Mouse (Mus musculus) layer of hippocampus, postnatal 10 days (tissue): ENCODE data around the gene B4galt5. TPM values are rescaled to one million over a fixed set of nuclear protein-coding genes. Genes with fewer than 3 reads are reported as not detected.

Experiments used
- DNase-seq, 2 experiments: peaks; one replicate each; pipeline ENCODE4 v3.0.0; 2021; ENCODE audit warnings: low spot score in 2 of 2
- total RNA-seq, 2 experiments: library from RNA; stranded (reverse); gene quantifications; 2 replicates each; pipeline ENCODE4 v1.2.3; 2021

Gene B4galt5
- total RNA-seq, 2 experiments from 2014 or later, result 72.7 to 76.9 TPM

- peak; percentile 89 to 90 for DNase-seq
Observed at GRCm38 (mm10) chr2:167280090-167280985, 68.6 kb downstream of the B4galt5 start.

- DNase-seq, result peak; percentile 72 to 80
Observed at GRCm38 (mm10) chr2:167278751-167279526, 70.0 kb downstream of the B4galt5 start.

DNA sequence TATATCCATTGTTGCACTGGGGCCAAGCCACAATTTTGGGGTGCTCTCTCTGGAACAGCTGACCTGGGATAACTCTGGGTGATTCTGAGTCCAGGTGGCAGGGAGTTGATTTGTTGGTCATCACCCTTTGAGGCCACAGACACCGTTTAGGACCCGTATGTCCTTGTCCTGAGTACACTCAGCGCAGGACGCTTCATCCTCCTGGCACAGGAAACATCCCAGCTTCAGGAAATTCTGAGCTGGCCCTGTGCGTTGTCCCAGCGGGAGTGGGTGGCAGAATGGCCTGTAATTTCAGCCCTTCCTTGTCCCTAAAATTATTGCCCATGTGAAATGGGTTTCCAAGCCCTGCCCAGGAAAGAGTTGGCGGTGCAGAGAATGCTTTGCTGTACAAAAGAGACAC is 71.0 kb downstream of the B4galt5 start:
- DNase-seq, result peak; percentile 3 to 9

DNA sequence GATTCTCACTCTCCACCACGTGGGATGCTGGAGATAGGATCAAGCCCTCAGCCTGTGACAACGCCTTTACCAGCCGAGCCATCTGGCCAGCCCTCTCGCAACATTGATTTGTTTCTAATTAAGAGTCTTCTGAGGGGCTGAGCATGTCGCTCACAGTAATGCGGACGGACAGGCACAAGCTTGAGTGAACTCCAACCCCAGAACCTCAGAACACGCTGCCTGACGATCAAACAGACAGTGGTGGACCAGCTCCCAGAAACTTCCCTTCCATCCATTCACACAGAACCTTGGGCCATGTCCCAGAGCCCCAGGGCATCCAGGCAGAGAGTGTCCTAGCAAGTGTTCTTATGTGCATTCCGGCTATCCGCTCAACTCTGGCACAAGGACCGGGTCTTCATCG is 72.0 kb downstream of the B4galt5 start:
- DNase-seq, result peak; percentile 2 to 10

DNA sequence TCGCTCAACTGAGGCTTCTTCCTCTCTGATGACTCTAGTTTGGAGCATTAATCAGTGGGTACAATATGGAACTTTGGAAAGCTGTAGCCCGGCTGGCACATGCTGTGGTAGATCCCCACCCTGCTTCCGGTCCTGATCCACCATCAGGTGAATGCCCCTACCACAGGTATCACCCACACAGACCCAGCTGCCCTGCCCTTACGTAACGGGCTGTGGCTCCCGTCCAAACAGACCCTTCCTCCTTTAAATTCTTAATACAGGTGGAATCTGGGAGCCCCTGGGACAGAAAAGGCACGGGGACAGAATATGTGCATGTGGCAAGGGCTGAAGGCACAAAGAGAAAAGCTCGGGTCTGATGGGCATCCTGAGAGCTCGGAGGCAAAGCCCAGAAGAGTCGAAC is 73.1 kb downstream of the B4galt5 start:
- DNase-seq, result peak; percentile 3 to 8

DNA sequence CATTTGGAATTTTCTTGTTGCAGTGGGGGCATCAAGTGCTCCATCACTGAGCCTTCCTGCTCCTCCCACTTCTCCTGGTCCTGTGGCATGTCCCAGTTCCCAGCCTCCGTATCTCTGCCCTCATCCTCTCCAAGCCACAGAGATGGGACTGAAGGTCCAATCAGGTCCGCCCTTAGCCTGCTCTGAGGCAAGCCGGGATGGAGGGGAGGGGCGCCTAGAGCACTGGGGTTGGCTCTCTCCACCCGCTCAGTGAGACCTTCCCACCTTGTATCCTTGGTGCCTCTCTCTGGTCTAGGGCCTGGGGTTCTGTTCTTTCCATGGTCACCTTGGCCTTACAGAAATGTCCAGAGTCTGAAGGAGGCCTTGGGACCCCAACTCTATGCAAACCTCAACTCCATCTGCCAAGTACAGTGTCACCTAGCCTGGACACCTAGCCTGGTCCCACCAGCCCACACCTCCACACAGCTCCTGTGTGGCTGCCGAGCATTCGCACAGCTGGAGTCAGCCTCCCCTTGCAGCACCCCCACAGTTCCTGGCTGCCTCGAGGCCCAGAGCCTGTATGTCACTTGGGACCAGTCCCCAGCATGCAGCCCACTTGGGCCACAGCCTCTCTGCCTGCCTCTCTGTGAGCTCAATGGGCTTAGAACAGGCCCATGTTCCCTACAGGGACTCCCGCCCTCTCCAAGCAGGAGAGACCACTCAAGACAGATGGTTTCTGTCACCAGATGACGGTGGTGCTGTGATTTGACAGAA is 74.1 kb downstream of the B4galt5 start:
- DNase-seq, result peak; percentile 2 to 8

GRCm38 (mm10) chr2:167273206-167273740 is 75.7 kb downstream of the B4galt5 start:
- DNase-seq, result peak in 1 of 2 experiments; percentile 4

- DNase-seq, result peak; percentile 0 to 3
Observed at GRCm38 (mm10) chr2:167272706-167273105, 76.3 kb downstream of the B4galt5 start.

GRCm38 (mm10) chr2:167271121-167271521 is 77.9 kb downstream of the B4galt5 start:
- DNase-seq, result peak; percentile 2 to 7

GRCm38 (mm10) chr2:167270496-167270895 is 78.5 kb downstream of the B4galt5 start:
- peak in 1 of 2 experiments; percentile 1 for DNase-seq

- peak in 1 of 2 experiments; percentile 0 for DNase-seq
Observed at GRCm38 (mm10) chr2:167268721-167269120, 80.3 kb downstream of the B4galt5 start.

DNA sequence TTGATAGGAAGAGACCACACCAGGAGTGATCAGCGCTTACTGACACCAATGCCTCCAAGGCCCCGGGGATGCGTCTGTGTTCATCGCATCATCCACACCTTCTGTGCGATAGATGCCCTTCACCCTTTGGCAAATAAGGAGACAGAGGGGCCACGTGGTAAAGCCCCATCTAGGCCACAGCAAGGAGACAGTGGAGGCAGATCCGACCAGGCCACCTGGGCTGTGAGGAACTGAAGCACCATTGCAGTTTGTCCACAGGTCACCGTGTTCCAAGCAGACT is 80.6 kb downstream of the B4galt5 start:
- no peak for DNase-seq

DNA sequence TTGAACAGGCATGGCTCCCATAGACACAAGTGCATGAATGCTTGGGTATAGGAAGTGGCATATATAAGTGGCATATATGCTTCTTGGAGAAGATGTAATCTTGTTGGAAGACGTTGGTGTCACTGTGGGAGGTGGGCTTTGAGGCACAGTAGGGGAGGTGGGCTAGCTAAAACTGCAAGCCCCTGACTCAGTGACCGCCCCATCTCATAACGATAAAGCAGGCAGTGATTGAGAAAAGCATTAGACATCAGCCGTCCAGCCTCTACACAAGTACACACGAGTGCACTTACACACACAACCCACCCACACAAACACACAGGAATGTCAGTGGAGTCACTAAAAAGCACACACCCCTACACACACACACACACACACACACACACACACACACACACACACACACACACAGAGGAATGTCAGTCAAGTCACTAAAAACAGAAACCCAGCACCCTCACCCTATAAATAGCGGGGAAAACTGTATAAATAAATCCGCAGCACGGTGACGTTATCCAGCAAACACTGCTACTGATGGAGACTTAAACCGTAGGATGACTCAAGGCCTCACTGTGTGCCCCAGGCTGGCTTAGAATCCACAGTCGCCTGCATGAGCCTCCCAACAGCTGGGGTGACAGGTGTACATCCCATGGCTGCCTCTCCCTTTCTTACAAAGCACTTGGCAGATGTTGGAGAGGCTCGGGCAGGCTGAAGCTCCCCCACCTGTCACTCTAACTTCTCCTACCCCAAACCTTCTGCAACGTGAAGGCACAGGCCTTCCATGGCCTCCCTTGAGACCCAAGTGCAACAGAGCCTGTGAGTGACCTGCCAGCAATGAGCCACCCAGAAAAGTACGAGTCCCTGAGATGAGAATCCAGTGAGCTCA is 81.2 kb downstream of the B4galt5 start:
- peak; percentile 2 to 9 for DNase-seq

DNA sequence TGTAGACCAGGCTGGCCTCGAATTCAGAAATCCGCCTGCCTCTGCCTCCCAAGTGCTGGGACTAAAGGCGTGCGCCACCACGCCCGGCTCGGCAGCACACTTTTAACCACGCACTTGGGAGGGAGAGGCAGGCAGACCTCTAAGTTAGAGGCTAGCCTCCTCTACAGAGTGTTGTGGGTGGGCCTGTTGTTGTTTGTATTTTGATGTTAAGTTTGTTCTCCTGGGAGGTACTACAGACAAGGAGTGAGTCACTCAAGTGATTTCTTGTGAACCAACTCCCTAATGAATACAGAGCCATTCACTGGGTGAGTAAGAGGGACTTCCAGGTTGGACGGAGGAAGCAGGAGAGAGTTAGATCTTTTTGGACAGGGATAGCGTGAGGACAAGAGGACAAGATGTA is 82.8 kb downstream of the B4galt5 start:
- DNase-seq, result peak in 1 of 2 experiments; percentile 1

DNA sequence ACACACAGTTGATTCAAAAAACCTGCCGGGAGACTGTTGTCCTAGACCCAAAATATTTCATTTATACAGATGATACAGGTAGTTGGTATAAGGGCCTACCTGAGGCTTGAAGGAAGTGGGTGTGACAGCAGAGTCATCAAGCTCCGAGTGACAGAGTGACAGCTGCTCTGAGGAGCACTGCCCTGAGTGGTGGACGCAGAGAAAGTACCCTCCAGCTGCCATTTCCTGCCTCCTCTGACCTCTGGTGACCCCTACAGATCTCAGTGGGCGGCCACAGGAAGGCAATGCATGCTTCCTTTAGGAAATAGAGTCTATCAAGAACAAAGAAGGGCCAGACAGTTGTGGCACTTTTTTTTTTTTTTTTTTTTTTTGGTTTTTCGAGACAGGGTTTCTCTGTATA is 83.2 kb downstream of the B4galt5 start:
- DNase-seq, result peak in 1 of 2 experiments; percentile 4

GRCm38 (mm10) chr2:167265021-167265420 is 84.0 kb downstream of the B4galt5 start:
- DNase-seq, result peak in 1 of 2 experiments; percentile 0

DNA sequence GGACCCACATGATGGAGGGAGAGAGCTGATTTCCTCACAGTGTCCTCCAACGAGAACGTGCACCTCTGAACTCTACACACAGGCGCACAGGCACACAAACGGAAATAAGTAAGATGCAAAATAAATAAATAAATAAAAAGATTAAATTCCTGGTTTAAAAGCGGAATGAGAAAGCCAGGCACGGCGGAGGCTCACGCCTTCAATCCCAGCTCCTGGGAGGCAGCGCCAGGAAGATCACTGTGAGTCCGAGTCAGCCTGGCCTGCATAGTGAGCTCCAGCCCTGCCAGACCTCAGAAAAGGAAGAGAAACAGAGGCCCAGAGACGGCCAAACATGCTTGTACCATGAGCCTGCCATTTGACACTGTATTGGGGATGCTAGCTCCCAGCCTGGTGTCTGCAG is 85.1 kb downstream of the B4galt5 start:
- no peak for DNase-seq

GRCm38 (mm10) chr2:167263040-167263810 is 85.8 kb downstream of the B4galt5 start:
- no peak for DNase-seq

DNA sequence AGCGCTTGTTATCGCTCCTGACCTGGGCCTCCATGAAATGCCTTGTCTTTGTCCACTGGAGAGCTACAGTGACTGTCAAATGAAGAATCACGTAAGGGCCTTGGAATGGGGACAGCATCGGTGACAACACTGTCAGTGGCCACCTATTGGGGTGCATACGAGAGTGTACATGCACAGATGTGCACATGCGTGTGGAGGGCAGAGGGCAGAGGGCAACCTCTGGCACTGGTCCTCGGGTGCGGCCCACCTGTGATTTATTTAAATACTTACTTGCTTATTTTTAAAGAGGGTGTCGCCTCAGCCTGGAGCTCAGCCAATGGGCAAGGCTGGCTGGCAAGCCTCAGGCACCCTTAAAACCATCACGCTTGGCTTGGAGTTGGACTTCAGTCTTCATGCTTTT is 86.5 kb downstream of the B4galt5 start:
- no peak for DNase-seq
